Mouse (Mus musculus) ES-Bruce4 (cell line): ENCODE data around the gene Slc20a1.

Experiments used
- CTCF ChIP-seq: IDR thresholded peaks from one replicate; pipeline ENCODE4 v1.8.1; 2011; ENCODE audit warnings: low read depth, low read length
- POLR2A ChIP-seq: IDR thresholded peaks from one replicate; pipeline ENCODE4 v1.8.1; 2011; ENCODE audit warnings: low read length; ENCODE audit not compliant: insufficient read depth

- TF ChIP-seq CTCF (peak; percentile 66), POLR2A (no peak)
Measured at GRCm38 (mm10) chr2:129244446-129245120, 46.0 kb downstream of the Slc20a1 start.
